Mouse (Mus musculus): ENCODE data around the gene Fus. TPM values are rescaled to one million over a fixed set of nuclear protein-coding genes. Genes with fewer than 3 reads are reported as not detected.
A peak's percentile ranks its signal among the peaks of the same experiment; 100 is the strongest.

Gene Fus
- polyA plus RNA-seq, 1 experiment from 2014 or later: 62.7 TPM

- Histone ChIP-seq H3K27ac (replicated peaks; ENCODE audit: low read depth, low read length) (peak overlapping the region; percentile 96), H3K27me3 (ENCODE audit: control insufficient read depth, insufficient read depth, low read length) (no peaks in the 10 kb centered on the region), H3K9ac (ENCODE audit: low read length) (peak overlapping the region; percentile 99), H3K4me1 (ENCODE audit: control insufficient read depth, insufficient read depth, low read length) (peaks cover 3% of the 10 kb centered on the region; the same call in 1 of the 2 replicates), H3K36me3 (ENCODE audit: control insufficient read depth, insufficient read depth, low read length) (peaks cover 13% of the 10 kb centered on the region), H3K4me2 (ENCODE audit: low read depth, severe bottlenecking) (peak overlapping the region; percentile 64), H3K9me3 (ENCODE audit: control insufficient read depth, low read length) (no peaks in the 10 kb centered on the region), H3K4me3 (ENCODE audit: low read depth, low read length) (peak overlapping the region; percentile 97)
- WGBS: 14% methylated on average over 10 of the region's 10 CpGs
- ATAC-seq (ENCODE audit: insufficient number of reproducible peaks, low FRiP score, low TSS enrichment, low read depth): peak; percentile 10
- DNase-seq (ENCODE audit: low spot score): peak; percentile 30
Measured at GRCm38 (mm10) chr7:127966371-127966918, 812 bp upstream of the Fus start.

GRCm38 (mm10) chr7:127967922-127968828, 918 bp downstream of the Fus start:
- Histone ChIP-seq H3K27ac (replicated peaks; ENCODE audit: low read depth, low read length) (peak overlapping the region; percentile 96), H3K4me1 (ENCODE audit: control insufficient read depth, insufficient read depth, low read length) (peaks cover 3% of the 10 kb centered on the region; the same call in 1 of the 2 replicates), H3K36me3 (ENCODE audit: control insufficient read depth, insufficient read depth, low read length) (peaks cover 26% of the 10 kb centered on the region), H3K27me3 (ENCODE audit: control insufficient read depth, insufficient read depth, low read length) (no peaks in the 10 kb centered on the region), H3K4me2 (ENCODE audit: low read depth, severe bottlenecking) (peak overlapping the region; percentile 85), H3K4me3 (ENCODE audit: low read depth, low read length) (peak overlapping the region; percentile 97), H3K9ac (ENCODE audit: low read length) (peak overlapping the region; percentile 99), H3K9me3 (ENCODE audit: control insufficient read depth, low read length) (no peaks in the 10 kb centered on the region)
- WGBS: under 1% methylated on average over 39 of the region's 42 CpGs
- peak; percentile 86 for DNase-seq (ENCODE audit: low spot score)
- ATAC-seq (ENCODE audit: insufficient number of reproducible peaks, low FRiP score, low TSS enrichment, low read depth): peak; percentile 52; the same call in 1 of the 2 replicates

- Histone ChIP-seq H3K4me1 (ENCODE audit: control insufficient read depth, insufficient read depth, low read length) (no peaks in the 10 kb centered on the region), H3K27ac (replicated peaks; ENCODE audit: low read depth, low read length) (no peak overlapping the region), H3K9me3 (ENCODE audit: control insufficient read depth, low read length) (no peaks in the 10 kb centered on the region), H3K9ac (ENCODE audit: low read length) (no peak overlapping the region), H3K4me2 (ENCODE audit: low read depth, severe bottlenecking) (no peak overlapping the region), H3K36me3 (ENCODE audit: control insufficient read depth, insufficient read depth, low read length) (peaks cover 54% of the 10 kb centered on the region), H3K27me3 (ENCODE audit: control insufficient read depth, insufficient read depth, low read length) (no peaks in the 10 kb centered on the region), H3K4me3 (ENCODE audit: low read depth, low read length) (no peak overlapping the region)
- WGBS: 92% methylated on average over 2 of the region's 2 CpGs
- no peak for DNase-seq (ENCODE audit: low spot score)
- ATAC-seq (ENCODE audit: insufficient number of reproducible peaks, low FRiP score, low TSS enrichment, low read depth): no peak
Measured at GRCm38 (mm10) chr7:127974413-127974930, 7.2 kb downstream of the Fus start.

- DNase-seq (ENCODE audit: low spot score) (no peak), ATAC-seq (ENCODE audit: insufficient number of reproducible peaks, low FRiP score, low TSS enrichment, low read depth) (no peak)
- peaks cover 59% of the 10 kb centered on the region for H3K36me3 ChIP-seq (ENCODE audit: control insufficient read depth, insufficient read depth, low read length)
- H3K27me3 ChIP-seq (ENCODE audit: control insufficient read depth, insufficient read depth, low read length): no peaks in the 10 kb centered on the region
- H3K9me3 ChIP-seq (ENCODE audit: control insufficient read depth, low read length): no peaks in the 10 kb centered on the region
- no peak overlapping the region for H3K9ac ChIP-seq (ENCODE audit: low read length)
- no peak overlapping the region for H3K27ac ChIP-seq (replicated peaks; ENCODE audit: low read depth, low read length)
- 89% methylated on average over 2 of the region's 2 CpGs for WGBS
- no peaks in the 10 kb centered on the region for H3K4me1 ChIP-seq (ENCODE audit: control insufficient read depth, insufficient read depth, low read length)
- H3K4me3 ChIP-seq (ENCODE audit: low read depth, low read length): no peak overlapping the region
- no peak overlapping the region for H3K4me2 ChIP-seq (ENCODE audit: low read depth, severe bottlenecking)
Measured at GRCm38 (mm10) chr7:127978856-127979255, 11.6 kb downstream of the Fus start.

GRCm38 (mm10) chr7:127980606-127981005, 13.3 kb downstream of the Fus start:
- Histone ChIP-seq H3K9me3 (ENCODE audit: control insufficient read depth, low read length) (no peaks in the 10 kb centered on the region), H3K4me1 (ENCODE audit: control insufficient read depth, insufficient read depth, low read length) (no peaks in the 10 kb centered on the region), H3K4me2 (ENCODE audit: low read depth, severe bottlenecking) (no peak overlapping the region), H3K9ac (ENCODE audit: low read length) (no peak overlapping the region), H3K27ac (replicated peaks; ENCODE audit: low read depth, low read length) (no peak overlapping the region), H3K4me3 (ENCODE audit: low read depth, low read length) (no peak overlapping the region), H3K27me3 (ENCODE audit: control insufficient read depth, insufficient read depth, low read length) (no peaks in the 10 kb centered on the region), H3K36me3 (ENCODE audit: control insufficient read depth, insufficient read depth, low read length) (peaks cover 62% of the 10 kb centered on the region)
- DNase-seq (ENCODE audit: low spot score): no peak
- WGBS: 89% methylated on average over 3 of the region's 3 CpGs
- no peak for ATAC-seq (ENCODE audit: insufficient number of reproducible peaks, low FRiP score, low TSS enrichment, low read depth)

GRCm38 (mm10) chr7:127988904-127989303, 21.6 kb downstream of the Fus start:
- H3K9ac ChIP-seq (ENCODE audit: low read length): no peak overlapping the region
- H3K27me3 ChIP-seq (ENCODE audit: control insufficient read depth, insufficient read depth, low read length): no peaks in the 10 kb centered on the region
- DNase-seq (ENCODE audit: low spot score): no peak
- H3K9me3 ChIP-seq (ENCODE audit: control insufficient read depth, low read length): no peaks in the 10 kb centered on the region
- H3K4me1 ChIP-seq (ENCODE audit: control insufficient read depth, insufficient read depth, low read length): peaks cover 3% of the 10 kb centered on the region; the same call in 1 of the 2 replicates
- no peak overlapping the region for H3K4me3 ChIP-seq (ENCODE audit: low read depth, low read length)
- no peak overlapping the region for H3K27ac ChIP-seq (replicated peaks; ENCODE audit: low read depth, low read length)
- 94% methylated on average over 1 of the region's 1 CpGs for WGBS
- H3K4me2 ChIP-seq (ENCODE audit: low read depth, severe bottlenecking): no peak overlapping the region
- H3K36me3 ChIP-seq (ENCODE audit: control insufficient read depth, insufficient read depth, low read length): peaks cover 22% of the 10 kb centered on the region
- ATAC-seq (ENCODE audit: insufficient number of reproducible peaks, low FRiP score, low TSS enrichment, low read depth): no peak

GRCm38 (mm10) chr7:127991643-127992487, 24.6 kb downstream of the Fus start:
- no peak overlapping the region for H3K27ac ChIP-seq (replicated peaks; ENCODE audit: low read depth, low read length)
- no peak overlapping the region for H3K9ac ChIP-seq (ENCODE audit: low read length)
- H3K9me3 ChIP-seq (ENCODE audit: control insufficient read depth, low read length): no peaks in the 10 kb centered on the region
- WGBS: 53% methylated on average over 6 of the region's 6 CpGs
- DNase-seq (ENCODE audit: low spot score) (peak; percentile 85), ATAC-seq (ENCODE audit: insufficient number of reproducible peaks, low FRiP score, low TSS enrichment, low read depth) (no peak)
- no peaks in the 10 kb centered on the region for H3K27me3 ChIP-seq (ENCODE audit: control insufficient read depth, insufficient read depth, low read length)
- H3K4me1 ChIP-seq (ENCODE audit: control insufficient read depth, insufficient read depth, low read length): peaks cover 3% of the 10 kb centered on the region; the same call in 1 of the 2 replicates
- peaks cover 2% of the 10 kb centered on the region for H3K36me3 ChIP-seq (ENCODE audit: control insufficient read depth, insufficient read depth, low read length)
- no peak overlapping the region for H3K4me3 ChIP-seq (ENCODE audit: low read depth, low read length)
- H3K4me2 ChIP-seq (ENCODE audit: low read depth, severe bottlenecking): no peak overlapping the region
